Mouse (Mus musculus) cortical plate, adult 2 months (tissue): ENCODE data around the gene Car5b.

ENCODE experiments used
- CTCF ChIP-seq: fragments of 200-500 bp; IDR thresholded peaks from 2 replicates; pipeline ENCODE4 v1.5.1; 2011; ENCODE audit warnings: mild to moderate bottlenecking, control low read depth, low read length; ENCODE audit not compliant: insufficient read depth; ENCODE audit errors: extremely low read depth
- POLR2A ChIP-seq: fragments of 200-500 bp; IDR thresholded peaks from 2 replicates; pipeline ENCODE4 v1.6.1; 2011; ENCODE audit warnings: mild to moderate bottlenecking, low read length, control low read depth; ENCODE audit not compliant: insufficient read depth; ENCODE audit errors: extremely low read depth

DNA sequence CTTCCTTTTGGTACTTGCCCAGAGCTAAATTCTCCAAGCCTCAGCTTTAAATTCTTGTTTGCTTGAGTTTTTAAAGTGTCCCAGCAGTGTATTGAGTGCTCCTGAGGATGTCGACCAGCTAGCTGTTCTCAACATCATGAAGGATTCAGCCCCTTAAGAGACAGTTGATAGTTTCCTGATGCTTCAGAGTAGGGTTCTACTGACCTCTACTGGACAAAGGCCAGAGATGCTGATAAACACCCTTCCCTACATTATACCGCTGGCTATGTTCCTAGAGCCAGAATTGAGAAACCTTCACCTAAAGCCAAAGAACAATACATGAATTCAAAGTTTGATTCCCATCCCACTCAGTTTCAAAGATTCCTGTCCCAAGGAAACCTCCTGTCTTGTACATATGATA lies 23.0 kb downstream of the Car5b start:
- peak; percentile 29; the same call in 1 of the 2 replicates for TF ChIP-seq CTCF
- no peak for TF ChIP-seq POLR2A
